Mouse (Mus musculus) c-Kit-negative CD71-positive TER-119-positive erythroid progenitor cells, embryonic 14.5 days (primary cell): ENCODE results near the gene Rmnd1.
"Not testable (repeated sequence)": the region's sequence is repeated elsewhere in the genome, so short reads cannot be mapped to it uniquely, and the experiment has no call there.

ENCODE experiments used
- DNase-seq: peaks from one replicate; pipeline ENCODE4 v3.0.0-alpha.2; 2013; ENCODE audit warnings: low read depth, low spot score

Rmnd1 gene

GRCm38 (mm10) chr10:4432123-4432931 lies at the start of gene Rmnd1, which contains the start of gene Armt1:
Gene Rmnd1, minus strand, starts transcription at chr10:4432388.
Gene Armt1, plus strand, starts transcription at chr10:4432467.
- DNase-seq, result peak; percentile 86

GRCm38 (mm10) chr10:4481695-4482094 lies 49.5 kb upstream of the Rmnd1 start:
- no peak for DNase-seq

DNA sequence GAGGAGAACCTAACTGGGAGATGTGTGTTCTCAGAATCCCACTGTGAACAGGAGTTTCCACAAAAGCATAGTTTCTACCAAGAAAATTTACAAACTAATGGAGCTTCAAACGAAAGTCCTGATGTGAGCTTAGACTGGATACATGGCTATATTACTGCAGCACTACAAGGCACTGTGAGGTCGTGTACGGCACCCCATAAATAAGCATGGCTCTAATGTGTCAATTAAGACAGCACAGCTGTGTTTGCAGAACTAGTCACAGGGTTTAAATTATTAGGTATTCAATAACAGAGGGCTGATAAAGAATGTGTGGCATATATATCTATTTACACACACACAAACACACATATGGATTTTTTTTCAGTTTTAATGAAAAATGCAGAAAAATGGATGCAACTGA lies 48.7 kb upstream of the Rmnd1 start:
- no peak for DNase-seq

DNA sequence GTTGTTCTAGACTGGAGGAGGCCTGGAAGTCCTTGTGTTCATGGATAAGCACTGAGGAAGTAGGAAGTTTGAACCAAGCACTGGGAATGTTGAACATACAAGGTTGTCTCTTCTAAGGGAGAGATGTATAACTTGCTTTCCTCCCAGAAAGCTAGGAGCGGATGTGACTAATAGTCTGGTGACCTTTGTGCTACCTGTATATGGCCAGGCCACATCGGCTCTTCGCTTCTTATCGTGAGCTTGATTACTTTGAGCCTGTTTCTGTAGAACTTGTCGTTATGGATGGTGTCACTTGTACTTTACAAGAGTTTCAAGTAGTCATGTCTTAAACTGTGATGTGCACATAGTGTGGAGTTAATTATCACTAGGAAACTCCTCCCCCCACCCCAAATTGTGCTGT lies 44.4 kb upstream of the Rmnd1 start:
- no peak for DNase-seq

DNA sequence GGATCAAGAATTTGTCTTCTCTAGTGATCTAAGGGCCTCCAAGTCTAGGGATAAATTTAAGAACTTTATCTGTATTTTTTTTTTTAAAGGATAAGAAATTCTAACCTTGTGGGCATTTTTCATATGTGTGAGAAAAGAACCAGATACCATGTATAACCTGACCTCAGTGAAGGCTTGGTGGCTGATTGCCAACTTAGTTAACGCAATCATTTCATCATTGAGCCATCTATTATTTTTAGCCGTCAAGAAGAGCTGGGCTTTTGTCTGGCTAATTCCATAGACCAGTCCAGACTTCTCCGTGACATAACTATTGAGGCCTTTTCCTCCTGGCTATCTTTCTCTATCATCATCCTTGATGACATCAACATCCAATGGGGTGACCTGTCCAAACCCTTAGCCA lies 43.2 kb upstream of the Rmnd1 start:
- no peak for DNase-seq

- DNase-seq, result no peak
These were observed 41.4 kb upstream of the Rmnd1 start for GRCm38 (mm10) chr10:4473591-4473993.

- DNase-seq, result no peak
These were observed 37.2 kb upstream of the Rmnd1 start for GRCm38 (mm10) chr10:4469406-4469805.

- DNase-seq, result no peak
These were observed 33.6 kb upstream of the Rmnd1 start for GRCm38 (mm10) chr10:4465799-4466198.

DNA sequence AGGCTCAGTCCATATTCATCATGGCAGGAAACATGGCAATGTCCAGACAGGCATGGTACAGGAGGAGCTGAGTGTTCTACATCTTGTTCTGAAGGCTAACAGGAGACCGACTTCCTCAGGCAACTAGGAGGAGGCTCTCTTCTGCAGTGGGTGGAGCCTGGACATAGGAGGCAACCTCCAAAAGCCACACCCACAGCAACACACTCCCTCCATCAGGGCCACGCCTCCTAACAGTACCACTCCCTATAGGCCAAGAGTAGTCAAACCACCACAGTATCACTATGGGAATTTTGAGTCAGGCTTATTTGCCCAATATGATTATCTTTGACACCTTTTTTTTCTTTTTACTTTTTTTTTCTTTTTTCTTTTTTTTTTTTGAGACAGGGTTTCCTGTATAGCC lies 28.0 kb upstream of the Rmnd1 start:
- DNase-seq, result peak; percentile 26

DNA sequence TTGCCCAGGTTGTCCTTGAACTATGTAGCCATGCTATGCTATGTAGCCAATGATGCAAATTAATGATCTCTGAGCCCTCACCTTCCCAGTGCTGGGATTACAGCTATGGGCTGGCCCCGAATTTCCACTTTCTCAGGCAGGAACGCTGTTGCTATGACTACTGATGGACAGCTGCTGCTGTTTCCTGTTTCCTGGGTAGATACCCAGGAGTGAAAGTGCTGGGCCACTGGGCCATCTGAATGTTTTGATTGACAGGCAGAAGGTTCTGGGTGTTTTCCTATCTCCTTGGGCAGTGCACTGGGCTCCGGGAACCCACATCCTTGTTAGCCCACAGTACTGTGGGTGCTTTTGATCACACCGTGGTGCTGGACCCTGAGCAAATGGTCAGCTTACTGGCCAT lies 24.2 kb upstream of the Rmnd1 start:
- no peak for DNase-seq

- no peak for DNase-seq
These were observed 3.2 kb upstream of the Rmnd1 start for GRCm38 (mm10) chr10:4435416-4435815.

GRCm38 (mm10) chr10:4433871-4434270 lies 1.7 kb upstream of the Rmnd1 start:
- DNase-seq, result not testable (repeated sequence)

- DNase-seq, result no peak
These were observed 988 bp upstream of the Rmnd1 start for GRCm38 (mm10) chr10:4432996-4433755.

DNA sequence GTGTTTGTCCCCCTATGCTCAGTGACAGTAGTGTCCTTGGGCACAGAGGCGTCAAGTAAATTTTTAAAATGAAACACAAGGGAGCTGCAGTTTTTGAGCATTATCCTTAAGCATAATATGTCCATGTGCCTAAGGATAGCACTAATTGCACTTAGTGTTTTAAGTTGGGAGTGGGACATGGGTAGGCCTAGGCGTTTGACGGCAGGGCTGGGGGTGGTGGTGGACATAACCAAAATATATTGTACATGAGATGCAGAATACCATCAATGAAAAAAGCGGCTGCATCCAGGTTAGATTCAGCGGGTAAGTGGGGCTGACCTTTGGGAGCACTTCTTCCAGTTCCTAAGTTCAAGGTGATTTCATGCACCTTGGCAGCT lies 454 bp downstream of the Rmnd1 start:
- DNase-seq, result no peak

DNA sequence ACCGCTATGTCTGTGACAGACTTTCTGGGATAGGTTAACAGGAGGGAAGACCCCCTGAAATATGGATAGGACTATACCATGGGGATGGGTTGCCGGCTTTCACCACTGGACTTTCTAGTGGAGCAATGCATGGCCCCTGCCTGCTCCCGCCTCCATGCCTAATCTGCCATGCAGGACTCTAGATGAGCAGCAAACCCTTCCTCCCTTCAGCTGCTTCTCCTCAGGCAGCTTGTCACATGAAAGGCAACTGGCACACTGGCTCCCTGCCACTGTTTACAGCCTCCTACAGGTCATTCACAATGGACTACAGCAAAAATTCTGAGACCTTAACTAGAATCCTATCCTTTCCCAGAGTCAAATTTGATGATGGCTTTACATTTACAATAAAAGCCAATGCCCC lies 1.4 kb downstream of the Rmnd1 start:
- no peak for DNase-seq

DNA sequence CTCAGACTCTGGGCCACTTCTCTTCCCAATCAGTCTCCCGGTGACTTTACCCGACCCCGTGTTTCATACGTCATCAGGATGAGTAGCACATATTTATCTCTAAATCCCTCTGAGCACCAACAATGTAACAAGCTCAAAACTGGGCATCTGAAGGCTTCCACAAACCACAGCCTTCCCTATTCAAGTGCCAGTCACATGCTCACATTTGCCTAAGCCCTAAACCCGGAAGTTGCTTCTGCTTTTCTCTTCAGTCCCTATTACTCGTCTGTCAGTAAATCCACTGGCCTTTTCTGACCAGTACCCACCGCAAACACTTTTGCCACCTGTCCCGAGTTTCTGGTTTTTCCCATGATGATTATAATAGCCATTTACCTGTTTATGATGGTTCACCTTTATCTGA lies 1.8 kb downstream of the Rmnd1 start:
- no peak for DNase-seq

GRCm38 (mm10) chr10:4425245-4425644 lies 6.9 kb downstream of the Rmnd1 start:
- no peak for DNase-seq

DNA sequence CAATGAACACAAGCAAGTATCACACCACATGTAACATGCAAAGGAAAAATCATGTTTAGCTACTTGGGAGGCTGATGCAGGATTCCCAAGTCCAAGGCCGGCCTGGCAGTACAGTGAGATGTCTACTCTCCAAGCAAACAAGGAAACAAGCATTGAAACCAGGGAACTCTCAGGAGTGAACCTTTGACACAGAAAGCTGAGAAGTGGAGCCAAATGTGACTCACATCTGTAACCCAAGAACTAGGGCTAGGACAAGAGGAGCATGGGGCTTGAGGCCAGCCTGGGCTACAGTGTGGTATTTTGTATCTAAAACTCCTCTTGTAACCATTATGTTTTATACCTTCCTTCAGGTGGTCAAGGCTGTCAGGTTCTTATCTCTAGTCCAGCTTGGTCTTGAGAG lies 25.0 kb downstream of the Rmnd1 start:
- DNase-seq, result no peak

DNA sequence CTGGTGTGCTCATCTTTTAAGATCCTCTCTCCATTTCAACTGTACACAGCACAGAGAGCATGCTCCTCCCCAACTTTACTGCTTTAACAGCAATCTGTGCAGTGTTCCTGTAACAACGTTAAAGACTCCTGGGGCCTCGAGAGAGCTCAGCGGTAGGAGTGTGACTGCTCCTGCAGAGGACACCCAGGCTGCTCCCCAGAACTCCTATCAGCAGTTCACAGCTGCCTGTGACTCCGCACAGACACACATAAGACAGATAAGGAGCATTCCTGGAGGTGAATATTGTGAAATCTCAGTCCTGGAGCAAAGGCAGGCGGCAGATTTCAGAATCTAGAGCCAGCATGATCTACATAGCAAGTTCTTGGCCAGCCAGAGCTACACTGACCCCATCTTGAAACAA lies 26.7 kb downstream of the Rmnd1 start:
- no peak for DNase-seq

DNA sequence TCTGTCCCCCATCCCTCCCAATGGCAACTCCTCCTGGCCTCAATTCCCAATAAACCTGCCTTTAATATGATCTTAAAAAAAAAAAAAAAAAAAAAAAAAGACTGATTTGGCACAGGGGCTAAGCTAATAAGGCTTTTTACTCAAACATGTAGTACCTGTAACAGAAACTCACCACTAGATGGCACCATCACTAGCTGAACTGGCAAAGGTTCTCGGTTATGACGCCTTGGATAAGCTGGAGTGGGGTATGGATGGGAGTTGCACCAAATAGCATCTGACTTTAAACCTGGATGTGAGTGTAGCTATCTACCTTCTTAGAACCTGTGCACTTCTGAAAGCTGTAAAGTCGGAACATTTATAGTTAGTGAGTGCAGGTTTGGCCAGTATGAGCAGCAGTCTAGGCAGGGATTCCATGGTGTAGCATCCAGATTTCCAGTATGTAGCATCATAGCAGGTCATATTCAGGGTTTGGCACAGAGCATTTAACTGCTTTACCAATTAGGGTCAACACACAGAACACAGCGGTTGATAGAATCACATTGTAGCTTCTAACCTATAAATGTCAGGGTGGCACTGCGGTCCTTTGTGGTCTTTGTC lies 27.2 kb downstream of the Rmnd1 start:
- DNase-seq, result peak; percentile 45

DNA sequence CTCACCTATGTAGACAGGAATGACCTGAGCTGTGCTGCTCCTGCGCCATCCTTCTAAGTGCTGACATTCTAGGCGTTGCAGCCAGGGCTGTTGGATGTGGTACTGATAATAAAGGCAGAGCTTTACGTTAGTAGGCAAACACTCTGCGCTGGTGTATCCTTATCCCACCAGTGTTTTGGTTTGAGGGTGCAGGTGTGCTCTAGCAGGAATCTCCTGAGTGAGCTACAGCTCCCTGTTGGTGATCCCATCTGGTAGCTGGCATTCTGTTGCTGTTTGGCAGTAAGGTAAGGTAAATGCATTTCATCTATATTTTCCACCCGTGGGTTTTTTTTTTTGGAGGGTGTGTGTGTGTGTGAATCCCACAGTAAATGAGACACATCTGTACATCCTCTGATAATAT lies 34.1 kb downstream of the Rmnd1 start:
- DNase-seq, result no peak

GRCm38 (mm10) chr10:4395321-4395720 lies 36.9 kb downstream of the Rmnd1 start:
- DNase-seq, result no peak

GRCm38 (mm10) chr10:4391851-4392250 lies 40.3 kb downstream of the Rmnd1 start:
- DNase-seq, result no peak
